Mouse (Mus musculus) liver, adult 2 months (tissue): Measurements from ENCODE around the gene Olfr1168. TPM values are rescaled to one million over a fixed set of nuclear protein-coding genes. Genes with fewer than 3 reads are reported as not detected.
"Not testable (repeated sequence)": the region's sequence is repeated elsewhere in the genome, so short reads cannot be mapped to it uniquely, and the experiment has no call there.

ENCODE experiments used
- DNase-seq: peaks from one replicate; pipeline ENCODE4 v3.0.0-alpha.2; 2011; ENCODE audit warnings: low read depth, low spot score; ENCODE audit errors: extremely low read depth
- H3K27ac ChIP-seq: fragments of 200-500 bp; replicated peaks from 2 replicates; pipeline ENCODE4 v1.5.1; 2012; ENCODE audit warnings: low read depth, mild to moderate bottlenecking, control low read depth, inconsistent platforms, low read length; ENCODE audit not compliant: insufficient read depth
- H3K27me3 ChIP-seq: fragments of 200-500 bp; 2 replicates; pipeline ENCODE4 v1.6.1; 2012; ENCODE audit warnings: mild to moderate bottlenecking, moderate library complexity, low read length, inconsistent platforms; ENCODE audit not compliant: control insufficient read depth, insufficient read depth
- H3K36me3 ChIP-seq: fragments of 200-500 bp; 2 replicates; pipeline ENCODE4 v1.6.1; 2012; ENCODE audit warnings: low read length, inconsistent platforms; ENCODE audit not compliant: control insufficient read depth, insufficient read depth
- H3K4me1 ChIP-seq: fragments of 200-500 bp; 2 replicates; pipeline ENCODE4 v1.6.1; 2011; ENCODE audit warnings: low read length; ENCODE audit not compliant: control insufficient read depth, insufficient read depth
- H3K4me3 ChIP-seq: fragments of 200-500 bp; 2 replicates; pipeline ENCODE4 v1.5.1; 2011; ENCODE audit warnings: low read depth, mild to moderate bottlenecking, control low read depth, low read length, moderate library complexity; ENCODE audit not compliant: insufficient read depth
- H3K79me2 ChIP-seq: fragments of 200-500 bp; 2 replicates; pipeline ENCODE4 v1.6.1; 2012; ENCODE audit warnings: inconsistent platforms, mild to moderate bottlenecking, low read length, moderate library complexity; ENCODE audit not compliant: control insufficient read depth, insufficient read depth
- H3K9ac ChIP-seq: fragments of 200-500 bp; 2 replicates; pipeline ENCODE4 v1.6.1; 2012; ENCODE audit warnings: low read depth, mild to moderate bottlenecking, control low read depth, inconsistent platforms, low read length
- CTCF ChIP-seq: fragments of 200-500 bp; IDR thresholded peaks from 2 replicates; pipeline ENCODE4 v1.5.1; 2011; ENCODE audit warnings: low read depth, low read length, control low read depth
- POLR2A ChIP-seq: fragments of 200-500 bp; IDR thresholded peaks from 2 replicates; pipeline ENCODE4 v1.6.1; 2011; ENCODE audit warnings: low read length, control low read depth; ENCODE audit not compliant: insufficient read depth; ENCODE audit errors: extremely low read depth
- WGBS: fragments of 180-500 bp; shearing (Covaris S2); methylation state at CpG from one replicate; pipeline ENCODE4 v1.1.7; 2018; 5-methylcytosine and 5-hydroxymethylcytosine counted together
- polyA plus RNA-seq: library from polyadenylated mRNA; depleted of rRNA; stranded (reverse); fragments of >200 nt; gene quantifications from 2 replicates; pipeline ENCODE4 v1.2.3, GENCODE M21; 2012; rRNA removed
- total RNA-seq: library from RNA; depleted of rRNA; stranded (reverse); fragments of >200 nt; gene quantifications from 2 replicates; pipeline ENCODE4 v1.2.3, GENCODE M21; 2014; rRNA removed

Olfr1168 gene
- total RNA-seq = not detected in 2 replicates
- not detected in 2 replicates for polyA plus RNA-seq

DNA sequence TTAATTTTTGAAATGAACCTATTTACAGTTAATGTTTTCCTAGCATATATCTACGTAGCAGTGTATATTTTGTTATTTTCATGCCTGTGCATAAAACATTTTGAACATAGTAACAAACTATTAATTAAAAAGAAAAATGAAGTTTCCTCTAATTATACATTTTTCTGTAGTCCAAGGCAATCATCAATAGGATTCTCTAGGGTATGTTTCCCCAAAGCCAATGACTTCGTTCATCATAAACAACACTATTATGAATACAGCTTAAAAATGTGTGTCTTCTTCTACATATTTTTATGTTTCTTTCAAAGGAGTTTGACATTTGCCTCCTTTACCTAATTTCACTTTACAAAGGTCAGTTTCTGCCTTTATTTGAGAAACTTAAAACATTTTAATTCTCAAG lies at the start of gene Olfr1168:
TSS of gene Olfr1168 (plus strand) at position 301 of the 400 bp plus-strand sequence.
- Histone ChIP-seq H3K79me2 (no peaks in the 10 kb centered on the region), H3K9ac (no peak within 1 kb of the TSS), H3K27me3 (no peaks in the 10 kb centered on the region), H3K36me3 (no peaks in the 10 kb centered on the region), H3K4me3 (no peak within 1 kb of the TSS), H3K27ac (no peak within 1 kb of the TSS), H3K4me1 (no peaks in the 10 kb centered on the region)
- WGBS = 70% methylated on average over 2 of the region's 2 CpGs
- no peak for DNase-seq
- TF ChIP-seq CTCF (no peak), POLR2A (no peak)

DNA sequence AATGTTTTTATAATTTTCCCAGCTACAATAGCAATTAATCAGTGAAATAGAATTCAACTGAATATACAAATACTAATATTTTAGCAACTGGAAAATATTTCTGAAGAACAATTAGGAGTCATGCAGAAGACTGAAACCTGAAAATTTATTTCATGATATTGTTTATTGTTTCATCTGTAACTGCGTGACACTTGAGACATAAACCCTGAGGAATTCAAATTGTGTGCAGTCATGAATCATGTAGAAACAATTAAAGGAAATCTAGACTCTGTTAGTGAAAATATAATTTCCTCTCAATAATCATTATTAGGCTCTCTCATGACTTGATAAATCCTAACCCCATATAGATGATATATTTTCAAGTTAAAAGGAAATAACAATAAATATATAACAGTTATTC lies 26.6 kb upstream of the Olfr1168 start, which contains the start of gene Olfr1167:
TSS of gene Olfr1167 (minus strand) at position 101 of the 400 bp plus-strand sequence.
- not testable (repeated sequence) for DNase-seq, H3K36me3 ChIP-seq, H3K4me1 ChIP-seq, H3K27ac ChIP-seq, H3K79me2 ChIP-seq, H3K27me3 ChIP-seq, H3K4me3 ChIP-seq, H3K9ac ChIP-seq
- 80% methylated on average over 1 of the region's 1 CpGs for WGBS

GRCm38 (mm10) chr2:88220784-88221183 lies 39.1 kb downstream of the Olfr1168 start:
- TF ChIP-seq POLR2A (no peak), CTCF (no peak)
- H3K36me3 ChIP-seq = no peaks in the 10 kb centered on the region
- H3K4me3 ChIP-seq = no peak overlapping the region
- no peak overlapping the region for H3K27ac ChIP-seq
- H3K9ac ChIP-seq = no peak overlapping the region
- H3K27me3 ChIP-seq = no peaks in the 10 kb centered on the region
- H3K4me1 ChIP-seq = no peaks in the 10 kb centered on the region
- WGBS = 88% methylated on average over 1 of the region's 1 CpGs
- DNase-seq = no peak
- H3K79me2 ChIP-seq = no peaks in the 10 kb centered on the region

GRCm38 (mm10) chr2:88228234-88228633 lies 46.6 kb downstream of the Olfr1168 start, which contains the start of gene Olfr1170:
Gene Olfr1170, minus strand, starts transcription at chr2:88228334.
- TF ChIP-seq POLR2A = no peak
- no peak for TF ChIP-seq CTCF
- Histone ChIP-seq H3K36me3 (no peaks in the 10 kb centered on the region), H3K4me1 (no peaks in the 10 kb centered on the region), H3K4me3 (no peak within 1 kb of the TSS), H3K79me2 (no peaks in the 10 kb centered on the region), H3K27me3 (no peaks in the 10 kb centered on the region), H3K9ac (no peak within 1 kb of the TSS), H3K27ac (no peak within 1 kb of the TSS)
- 86% methylated on average over 1 of the region's 1 CpGs for WGBS
- DNase-seq = no peak

Other genes with a start within 250 kb of the Olfr1168 start
- not detected in 2 replicates for gene Olfr1155, start 236.7 kb upstream of the Olfr1168 start, total RNA-seq
- gene Olfr1155, start 236.7 kb upstream of the Olfr1168 start, polyA plus RNA-seq = not detected in 2 replicates
- gene Olfr1156, start 228.8 kb upstream of the Olfr1168 start, total RNA-seq = not detected in 2 replicates
- not detected in 2 replicates for gene Olfr1156, start 228.8 kb upstream of the Olfr1168 start, polyA plus RNA-seq
- not detected in 2 replicates for gene Olfr1157, start 213.6 kb upstream of the Olfr1168 start, total RNA-seq
- gene Olfr1157, start 213.6 kb upstream of the Olfr1168 start, polyA plus RNA-seq = not detected in 2 replicates
- not detected in 2 replicates for gene Olfr74, start 207.2 kb upstream of the Olfr1168 start, total RNA-seq
- gene Olfr74, start 207.2 kb upstream of the Olfr1168 start, polyA plus RNA-seq = not detected in 2 replicates
- not detected in 2 replicates for gene Olfr1158, start 191.8 kb upstream of the Olfr1168 start, total RNA-seq
- not detected in 2 replicates for gene Olfr1158, start 191.8 kb upstream of the Olfr1168 start, polyA plus RNA-seq
- gene Olfr1160, start 173.6 kb upstream of the Olfr1168 start, total RNA-seq = not detected in 2 replicates
- not detected in 2 replicates for gene Olfr1160, start 173.6 kb upstream of the Olfr1168 start, polyA plus RNA-seq
- gene Olfr1161, start 159.1 kb upstream of the Olfr1168 start, total RNA-seq = not detected in 2 replicates
- gene Olfr1161, start 159.1 kb upstream of the Olfr1168 start, polyA plus RNA-seq = not detected in 2 replicates
- not detected in 2 replicates for gene Olfr73, start 144.2 kb upstream of the Olfr1168 start, total RNA-seq
- not detected in 2 replicates for gene Olfr73, start 144.2 kb upstream of the Olfr1168 start, polyA plus RNA-seq
- not detected in 2 replicates for gene Olfr1162, start 130.8 kb upstream of the Olfr1168 start, total RNA-seq
- not detected in 2 replicates for gene Olfr1162, start 130.8 kb upstream of the Olfr1168 start, polyA plus RNA-seq
- not detected in 2 replicates for gene Olfr1163, start 110.0 kb upstream of the Olfr1168 start, total RNA-seq
- gene Olfr1163, start 110.0 kb upstream of the Olfr1168 start, polyA plus RNA-seq = not detected in 2 replicates
- gene Olfr1164, start 87.9 kb upstream of the Olfr1168 start, total RNA-seq = not detected in 2 replicates
- not detected in 2 replicates for gene Olfr1164, start 87.9 kb upstream of the Olfr1168 start, polyA plus RNA-seq
- gene Olfr1166, start 53.6 kb upstream of the Olfr1168 start, total RNA-seq = not detected in 2 replicates
- not detected in 2 replicates for gene Olfr1166, start 53.6 kb upstream of the Olfr1168 start, polyA plus RNA-seq
- not detected in 2 replicates for gene Olfr1167, start 26.7 kb upstream of the Olfr1168 start, total RNA-seq
- gene Olfr1167, start 26.7 kb upstream of the Olfr1168 start, polyA plus RNA-seq = not detected in 2 replicates
- not detected in 2 replicates for gene Olfr1170, start 46.5 kb downstream of the Olfr1168 start, total RNA-seq
- gene Olfr1170, start 46.5 kb downstream of the Olfr1168 start, polyA plus RNA-seq = not detected in 2 replicates
- gene Olfr1173, start 98.0 kb downstream of the Olfr1168 start, total RNA-seq = not detected in 2 replicates
- gene Olfr1173, start 98.0 kb downstream of the Olfr1168 start, polyA plus RNA-seq = not detected in 2 replicates
- not detected in 2 replicates for gene Olfr1174-ps, start 133.3 kb downstream of the Olfr1168 start, total RNA-seq
- gene Olfr1174-ps, start 133.3 kb downstream of the Olfr1168 start, polyA plus RNA-seq = not detected in 2 replicates
- not detected in 2 replicates for gene Olfr1175-ps, start 145.3 kb downstream of the Olfr1168 start, total RNA-seq
- gene Olfr1175-ps, start 145.3 kb downstream of the Olfr1168 start, polyA plus RNA-seq = not detected in 2 replicates
- gene Olfr1176, start 154.8 kb downstream of the Olfr1168 start, total RNA-seq = not detected in 2 replicates
- gene Olfr1176, start 154.8 kb downstream of the Olfr1168 start, polyA plus RNA-seq = not detected in 2 replicates
- gene Olfr1177-ps, start 164.6 kb downstream of the Olfr1168 start, total RNA-seq = not detected in 2 replicates
- not detected in 2 replicates for gene Olfr1177-ps, start 164.6 kb downstream of the Olfr1168 start, polyA plus RNA-seq
- gene Olfr1178, start 205.2 kb downstream of the Olfr1168 start, total RNA-seq = not detected in 2 replicates
- gene Olfr1178, start 205.2 kb downstream of the Olfr1168 start, polyA plus RNA-seq = not detected in 2 replicates
- gene Olfr1179, start 224.6 kb downstream of the Olfr1168 start, total RNA-seq = not detected in 2 replicates
- gene Olfr1179, start 224.6 kb downstream of the Olfr1168 start, polyA plus RNA-seq = not detected in 2 replicates
- not detected in 2 replicates for gene Olfr1180, start 237.3 kb downstream of the Olfr1168 start, total RNA-seq
- not detected in 2 replicates for gene Olfr1180, start 237.3 kb downstream of the Olfr1168 start, polyA plus RNA-seq
- gene Olfr1181, start 244.3 kb downstream of the Olfr1168 start, total RNA-seq = not detected in 2 replicates
- not detected in 2 replicates for gene Olfr1181, start 244.3 kb downstream of the Olfr1168 start, polyA plus RNA-seq